Mouse (Mus musculus) testis, postnatal 14 days (tissue): ENCODE data around the gene Gpld1.
"Not testable (repeated sequence)": the region's sequence is repeated elsewhere in the genome, so short reads cannot be mapped to it uniquely, and the experiment has no call there.

Experiments used
- DNase-seq: peaks from one replicate; pipeline ENCODE4 v3.0.0; 2021; ENCODE audit warnings: low spot score

The Gpld1 gene

GRCm38 (mm10) chr13:24947158-24947557, 4.2 kb downstream of the Gpld1 start:
- no peak for DNase-seq

GRCm38 (mm10) chr13:24948870-24949269, 5.9 kb downstream of the Gpld1 start:
- no peak for DNase-seq

GRCm38 (mm10) chr13:24952659-24953058, 9.7 kb downstream of the Gpld1 start:
- no peak for DNase-seq

- DNase-seq = no peak
Measured at GRCm38 (mm10) chr13:24955091-24955490, 12.1 kb downstream of the Gpld1 start.

- DNase-seq = peak; percentile 33
Measured at GRCm38 (mm10) chr13:24955500-24955899, 12.5 kb downstream of the Gpld1 start.

- DNase-seq = no peak
Measured at GRCm38 (mm10) chr13:24958671-24959070, 15.7 kb downstream of the Gpld1 start.

GRCm38 (mm10) chr13:24960084-24960483, 17.1 kb downstream of the Gpld1 start:
- no peak for DNase-seq

- no peak for DNase-seq
Measured at GRCm38 (mm10) chr13:24962119-24962518, 19.2 kb downstream of the Gpld1 start.

- DNase-seq = no peak
Measured at GRCm38 (mm10) chr13:24965130-24965845, 22.3 kb downstream of the Gpld1 start.

GRCm38 (mm10) chr13:24965846-24966201, 22.9 kb downstream of the Gpld1 start:
- DNase-seq = no peak

- DNase-seq = not testable (repeated sequence)
Measured at GRCm38 (mm10) chr13:24971776-24972175, 28.8 kb downstream of the Gpld1 start.

- no peak for DNase-seq
Measured at GRCm38 (mm10) chr13:24976384-24976783, 33.4 kb downstream of the Gpld1 start.

- DNase-seq = no peak
Measured at GRCm38 (mm10) chr13:24977820-24978342, 34.9 kb downstream of the Gpld1 start.

- DNase-seq = no peak
Measured at GRCm38 (mm10) chr13:24981031-24981430, 38.1 kb downstream of the Gpld1 start.

- no peak for DNase-seq
Measured at GRCm38 (mm10) chr13:24985435-24985834, 42.5 kb downstream of the Gpld1 start.

- DNase-seq = no peak
Measured at GRCm38 (mm10) chr13:24988391-24988790, 45.4 kb downstream of the Gpld1 start.

GRCm38 (mm10) chr13:24989006-24989405, 46.1 kb downstream of the Gpld1 start:
- DNase-seq = no peak

- DNase-seq = no peak
Measured at GRCm38 (mm10) chr13:24993160-24993559, 50.2 kb downstream of the Gpld1 start.

GRCm38 (mm10) chr13:24999538-24999937, 56.6 kb downstream of the Gpld1 start:
- no peak for DNase-seq

- no peak for DNase-seq
Measured at GRCm38 (mm10) chr13:25002965-25003364, 60.0 kb downstream of the Gpld1 start.

- no peak for DNase-seq
Measured at GRCm38 (mm10) chr13:25007115-25007514, 64.2 kb downstream of the Gpld1 start.

- peak; percentile 4 for DNase-seq
Measured at GRCm38 (mm10) chr13:25018316-25018715, 75.4 kb downstream of the Gpld1 start.

GRCm38 (mm10) chr13:25019793-25020539, 77.0 kb downstream of the Gpld1 start, which contains the start of gene Mrs2:
Mrs2 (minus strand) TSS chr13:25020379.
- DNase-seq = peak; percentile 90
